Mouse (Mus musculus) spleen, postnatal 4 days (tissue): ENCODE data around the gene Defa20.
"Not testable (repeated sequence)": the region's sequence is repeated elsewhere in the genome, so short reads cannot be mapped to it uniquely, and the experiment has no call there.

Source experiments
- DNase-seq, 2 experiments: peaks; one replicate each; pipeline ENCODE4 v3.0.0; 2022; ENCODE audit warnings: low spot score in 2 of 2

The Defa20 gene

DNA sequence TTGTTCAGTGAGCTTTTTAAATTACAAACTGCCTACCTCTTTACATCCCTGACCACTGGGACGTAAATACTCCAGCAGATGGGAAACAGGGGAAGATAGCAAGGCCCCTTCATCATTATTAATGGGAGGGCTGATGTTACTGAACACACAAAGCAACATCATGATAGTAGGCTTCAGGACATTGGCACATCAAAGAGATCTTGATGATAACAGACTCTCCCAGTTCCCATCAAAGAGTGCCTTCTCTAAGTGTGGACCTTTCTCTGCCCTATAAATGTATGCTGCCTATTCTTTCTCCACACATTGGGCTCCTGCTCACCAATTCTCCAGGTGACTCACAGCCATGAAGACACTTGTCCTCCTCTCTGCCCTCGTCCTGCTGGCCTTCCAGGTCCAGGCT, at the start of gene Defa20:
Gene Defa20, plus strand, starts transcription at position 301 of the 400 bp plus-strand sequence.
- DNase-seq, result not testable (repeated sequence)

DNA sequence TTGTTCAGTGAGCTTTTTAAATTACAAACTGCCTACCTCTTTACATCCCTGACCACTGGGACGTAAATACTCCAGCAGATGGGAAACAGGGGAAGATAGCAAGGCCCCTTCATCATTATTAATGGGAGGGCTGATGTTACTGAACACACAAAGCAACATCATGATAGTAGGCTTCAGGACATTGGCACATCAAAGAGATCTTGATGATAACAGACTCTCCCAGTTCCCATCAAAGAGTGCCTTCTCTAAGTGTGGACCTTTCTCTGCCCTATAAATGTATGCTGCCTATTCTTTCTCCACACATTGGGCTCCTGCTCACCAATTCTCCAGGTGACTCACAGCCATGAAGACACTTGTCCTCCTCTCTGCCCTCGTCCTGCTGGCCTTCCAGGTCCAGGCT, 19.7 kb downstream of the Defa20 start, which contains the start of gene Defa32:
Gene Defa32, plus strand, starts transcription at position 301 of the 400 bp plus-strand sequence.
- not testable (repeated sequence) for DNase-seq
